Mouse (Mus musculus) CH12.LX (cell line): ENCODE results near the gene Txndc9. TPM values are rescaled to one million over a fixed set of nuclear protein-coding genes. Genes with fewer than 3 reads are reported as not detected.

Experiments
- DNase-seq: peaks from one replicate; pipeline ENCODE4 v3.0.0-alpha.2; 2013; ENCODE audit errors: extremely low read depth
- H3K27ac ChIP-seq: 2 replicates; pipeline ENCODE4 v1.5.1; 2012; ENCODE audit warnings: low read depth, mild to moderate bottlenecking, control low read depth, moderate library complexity; ENCODE audit not compliant: insufficient read depth
- H3K27me3 ChIP-seq: replicated peaks from 2 replicates; pipeline ENCODE3; 2012; ENCODE audit warnings: inconsistent platforms
- H3K36me3 ChIP-seq, 2 experiments: replicated peaks in 1 of 2; 2 replicates each; pipeline versions ENCODE3 to v1.6.1; 2012; ENCODE audit warnings: inconsistent platforms in 1 of 2, low read length in 1 of 2, mild to moderate bottlenecking in 1 of 2, mixed read lengths in 1 of 2, moderate library complexity in 1 of 2; ENCODE audit not compliant: control insufficient read depth in 1 of 2, insufficient read depth in 1 of 2
- H3K4me1 ChIP-seq, 2 experiments: 2 replicates each; pipeline ENCODE4 v1.6.1; 2012; ENCODE audit warnings: inconsistent platforms in 1 of 2, moderate library complexity in 1 of 2; ENCODE audit not compliant: insufficient read depth in 2 of 2, control insufficient read depth in 1 of 2
- H3K4me2 ChIP-seq: 2 replicates; pipeline ENCODE4 v1.6.1; 2012; ENCODE audit warnings: low read depth, mild to moderate bottlenecking, control low read depth; ENCODE audit not compliant: poor library complexity, insufficient read depth, severe bottlenecking
- H3K4me3 ChIP-seq, 3 experiments: fragments of 150-350 bp in 1 of 3; sonication (generic) in 1 of 3; replicated peaks in 1 of 3; 2 replicates each; pipeline versions ENCODE3 to v1.5.1; 2011 to 2012; ENCODE audit warnings: low read depth in 2 of 3, low read length in 2 of 3, mild to moderate bottlenecking in 2 of 3, moderate library complexity in 2 of 3, control low read depth in 1 of 3, improper control_type of control experiment in 1 of 3, inconsistent platforms in 1 of 3, mixed read lengths in 1 of 3; ENCODE audit not compliant: poor library complexity in 1 of 3
- H3K79me2 ChIP-seq: replicated peaks from 2 replicates; pipeline ENCODE4 v1.6.1; 2012; ENCODE audit warnings: mild to moderate bottlenecking, moderate library complexity; ENCODE audit not compliant: control insufficient read depth, poor library complexity, insufficient read depth, severe bottlenecking; ENCODE audit errors: extremely low read depth
- H3K9ac ChIP-seq: 2 replicates; pipeline ENCODE4 v1.6.1; 2012; ENCODE audit warnings: low read depth, mild to moderate bottlenecking, control low read depth, moderate library complexity; ENCODE audit not compliant: insufficient read depth
- H3K9me3 ChIP-seq: replicated peaks from 2 replicates; pipeline ENCODE3; 2012; ENCODE audit warnings: low read length, inconsistent platforms, mixed read lengths
- BHLHE40 ChIP-seq: IDR thresholded peaks from 2 replicates; pipeline ENCODE4 v1.6.1; 2011; ENCODE audit warnings: mild to moderate bottlenecking, low read depth, low read length, improper control_type of control experiment
- CHD1 ChIP-seq: IDR thresholded peaks from 2 replicates; pipeline ENCODE4 v1.6.1; 2012; ENCODE audit warnings: low read depth, low read length, improper control_type of control experiment, inconsistent platforms
- CHD2 ChIP-seq: IDR thresholded peaks from 2 replicates; pipeline ENCODE4 v1.6.1; 2011; ENCODE audit warnings: low read length, improper control_type of control experiment
- EP300 ChIP-seq: IDR thresholded peaks from 2 replicates; pipeline ENCODE4 v1.6.1; 2011; ENCODE audit warnings: low read length, improper control_type of control experiment
- GABPA ChIP-seq: IDR thresholded peaks from 2 replicates; pipeline ENCODE4 v1.6.1; 2012; ENCODE audit warnings: low read depth, low read length, improper control_type of control experiment, inconsistent platforms; ENCODE audit not compliant: insufficient replicate concordance
- MAFK ChIP-seq: IDR thresholded peaks from 2 replicates; pipeline ENCODE4 v1.6.1; 2011; ENCODE audit warnings: low read length, improper control_type of control experiment; ENCODE audit not compliant: insufficient replicate concordance
- MAX ChIP-seq: IDR thresholded peaks from 2 replicates; pipeline ENCODE4 v1.6.1; 2011; ENCODE audit warnings: low read length, improper control_type of control experiment
- MEF2A ChIP-seq: IDR thresholded peaks from 2 replicates; pipeline ENCODE4 v1.6.1; 2014; ENCODE audit warnings: low read depth, mild to moderate bottlenecking, inconsistent platforms, low read length, improper control_type of control experiment, borderline replicate concordance
- NELFE ChIP-seq: IDR thresholded peaks from 2 replicates; pipeline ENCODE4 v1.6.1; 2011; ENCODE audit warnings: low read depth, low read length, improper control_type of control experiment
- PAX5 ChIP-seq: IDR thresholded peaks from 2 replicates; pipeline ENCODE4 v1.6.1; 2012; ENCODE audit warnings: low read length, inconsistent platforms, mixed read lengths
- RCOR1 ChIP-seq: conservative IDR thresholded peaks from 2 replicates; pipeline ENCODE4 v1.6.1; 2012; ENCODE audit warnings: low read depth, mild to moderate bottlenecking, inconsistent platforms, low read length, improper control_type of control experiment
- SMC3 ChIP-seq: IDR thresholded peaks from 2 replicates; pipeline ENCODE4 v1.6.1; 2011; ENCODE audit warnings: low read depth, low read length, improper control_type of control experiment
- TBP ChIP-seq: conservative IDR thresholded peaks from 2 replicates; pipeline ENCODE4 v1.6.1; 2011; ENCODE audit warnings: low read depth, low read length, improper control_type of control experiment
- UBTF ChIP-seq: IDR thresholded peaks from 2 replicates; pipeline ENCODE4 v1.6.1; 2012; ENCODE audit warnings: low read depth, mild to moderate bottlenecking, inconsistent platforms, low read length, improper control_type of control experiment, moderate library complexity
- ZC3H11A ChIP-seq: IDR thresholded peaks from 2 replicates; pipeline ENCODE4 v1.6.1; 2012; ENCODE audit warnings: low read depth, mild to moderate bottlenecking, inconsistent platforms, low read length, improper control_type of control experiment
- ZKSCAN1 ChIP-seq: IDR thresholded peaks from 2 replicates; pipeline ENCODE4 v1.6.1; 2012; ENCODE audit warnings: low read depth, inconsistent platforms, low read length, improper control_type of control experiment, borderline replicate concordance
- dilution Hi-C: fragments of 300-500 bp; cut with MboI; formaldehyde crosslinking; loops from 2 replicates; pipeline ENCODE4 v1.14.3; 2020; ENCODE audit warnings: low sequenced_read_pairs; ENCODE audit not compliant: extremely low pct_unique_long_range_greater_than_20kb, extremely low pct_ligation_motif_present
- in situ Hi-C: fragments of 300-500 bp; cut with MboI; formaldehyde crosslinking; loops from 3 replicates; pipeline ENCODE4 v1.14.3; 2019; ENCODE audit warnings: low sequenced_read_pairs, low pct_ligation_motif_present, low pct_unique_long_range_greater_than_20kb, mixed read lengths
- polyA plus RNA-seq: library from polyadenylated mRNA; unstranded; fragments of >175 nt; gene quantifications from 2 replicates; pipeline ENCODE4 v1.2.1, GENCODE M21; 2012; ENCODE audit warnings: low read depth; ENCODE audit not compliant: insufficient read length
- total RNA-seq, 2 experiments: library from RNA; depleted of rRNA; stranded (reverse); fragments of 300-350 nt in 1 of 2; fragments of >200 nt in 1 of 2; gene quantifications; 2 replicates each; pipeline ENCODE4 v1.2.3; 2012 to 2014

Txndc9 gene
- total and polyA plus RNA-seq, 3 experiments, result 44.1 to 99.5 (median 82.1) TPM

DNA sequence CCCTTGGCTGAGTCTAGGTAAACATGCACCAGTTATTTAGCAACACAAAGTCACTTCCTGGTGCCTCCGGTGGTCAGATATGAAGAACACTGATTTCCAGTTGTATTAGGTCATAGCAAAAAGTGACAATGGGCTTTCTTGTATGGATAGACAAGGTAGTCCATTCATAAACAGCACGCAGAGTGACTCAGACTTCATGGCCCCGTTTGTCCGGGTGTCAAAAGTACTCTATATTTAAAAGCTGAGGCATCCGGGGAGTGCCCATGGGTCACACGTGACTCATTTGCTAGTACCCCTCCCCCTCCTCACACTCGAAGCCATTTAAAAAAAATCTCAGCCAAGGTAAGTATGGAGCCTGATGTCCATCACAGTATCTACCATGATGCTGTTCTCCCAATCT lies 42.9 kb downstream of the Txndc9 start:
- dilution Hi-C loops, result no loop called here
- Histone ChIP-seq H3K27me3 (peaks cover 3% of the 10 kb centered on the region), H3K9ac (no peak overlapping the region), H3K79me2 (no peaks in the 10 kb centered on the region), H3K4me1 (peaks cover 5 to 14% of the 10 kb centered on the region in 2 experiments; a peak in 3 of 4 replicates), H3K36me3 (no peaks in the 10 kb centered on the region), H3K27ac (no peak overlapping the region), H3K9me3 (peaks cover 2% of the 10 kb centered on the region), H3K4me2 (no peak overlapping the region), H3K4me3 (no peak overlapping the region)
- TF ChIP-seq MAX (no peak), UBTF (no peak), CHD2 (no peak), BHLHE40 (peak; percentile 39; the same call in 1 of the 2 replicates)
- DNase-seq, result no peak
- in situ Hi-C loops, result no loop called here

DNA sequence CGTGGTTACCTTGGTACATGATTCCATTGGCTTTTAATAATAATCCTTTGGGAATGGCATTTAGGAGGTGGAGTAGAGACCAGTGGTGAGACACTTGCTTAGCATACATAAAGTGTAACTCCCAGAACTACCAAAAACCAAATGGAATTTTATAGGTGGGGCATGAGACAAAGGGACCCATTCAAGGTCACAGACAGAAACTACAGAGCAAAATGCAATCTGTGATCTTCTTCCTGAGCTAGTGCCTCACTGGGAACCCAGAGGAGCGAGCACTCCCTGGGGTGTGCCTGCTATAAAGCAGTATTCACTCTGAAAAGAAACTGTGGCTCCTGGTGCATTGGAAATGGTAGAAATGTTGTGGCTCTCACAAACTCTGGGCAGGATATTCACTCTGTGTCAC lies 48.8 kb downstream of the Txndc9 start:
- in situ Hi-C loops, result no loop called here

More for the DNA sequence above, 48.8 kb downstream of the Txndc9 start:
- H3K4me1 ChIP-seq, result peaks cover 5 to 14% of the 10 kb centered on the region in 2 experiments; a peak in 3 of 4 replicates
- no peak overlapping the region for H3K4me3 ChIP-seq
- no peak overlapping the region for H3K9ac ChIP-seq
- no peak for DNase-seq
- dilution Hi-C loops, result no loop called here
- H3K27ac ChIP-seq, result no peak overlapping the region
- no peaks in the 10 kb centered on the region for H3K36me3 ChIP-seq
- H3K79me2 ChIP-seq, result no peaks in the 10 kb centered on the region
- H3K27me3 ChIP-seq, result peaks cover 2% of the 10 kb centered on the region
- TF ChIP-seq ZC3H11A (no peak), SMC3 (no peak), BHLHE40 (no peak), MAX (no peak), CHD2 (no peak), NELFE (no peak), TBP (no peak), MAFK (no peak), MEF2A (no peak), GABPA (no peak), RCOR1 (no peak), ZKSCAN1 (no peak), PAX5 (no peak), UBTF (no peak), CHD1 (no peak), EP300 (no peak)
- H3K9me3 ChIP-seq, result no peaks in the 10 kb centered on the region
- H3K4me2 ChIP-seq, result no peak overlapping the region

Other genes with a start within 250 kb of the Txndc9 start
- 0.29 and 0.47 TPM in 2 replicates for gene Tsga10, start 131.5 kb downstream of the Txndc9 start, total RNA-seq (2012; rRNA removed)
- 0.55 and 0.70 TPM in 2 replicates for gene Tsga10, start 131.5 kb downstream of the Txndc9 start, total RNA-seq (2014; rRNA removed)
- 0.57 and 0.75 TPM in 2 replicates for gene Tsga10, start 131.5 kb downstream of the Txndc9 start, polyA plus RNA-seq
- 7.9 and 8.6 TPM in 2 replicates for gene Lipt1, start 126.2 kb downstream of the Txndc9 start, total RNA-seq (2012; rRNA removed)
- 12.4 and 13.2 TPM in 2 replicates for gene Lipt1, start 126.2 kb downstream of the Txndc9 start, total RNA-seq (2014; rRNA removed)
- 7.5 and 8.1 TPM in 2 replicates for gene Lipt1, start 126.2 kb downstream of the Txndc9 start, polyA plus RNA-seq
- 13.3 and 15.9 TPM in 2 replicates for gene Mitd1, start 107.5 kb downstream of the Txndc9 start, total RNA-seq (2012; rRNA removed)
- 28.1 and 31.3 TPM in 2 replicates for gene Mitd1, start 107.5 kb downstream of the Txndc9 start, total RNA-seq (2014; rRNA removed)
- gene Mitd1, start 107.5 kb downstream of the Txndc9 start, polyA plus RNA-seq, result 19.9 and 20.1 TPM in 2 replicates
- gene Mrpl30, start 107.4 kb downstream of the Txndc9 start, total RNA-seq (2012; rRNA removed), result 107 and 134 TPM in 2 replicates
- gene Mrpl30, start 107.4 kb downstream of the Txndc9 start, total RNA-seq (2014; rRNA removed), result 242 and 267 TPM in 2 replicates
- 118 and 141 TPM in 2 replicates for gene Mrpl30, start 107.4 kb downstream of the Txndc9 start, polyA plus RNA-seq
- gene Lyg2, start 81.4 kb downstream of the Txndc9 start, total RNA-seq (2012; rRNA removed), result not detected in 2 replicates
- not detected in 2 replicates for gene Lyg2, start 81.4 kb downstream of the Txndc9 start, total RNA-seq (2014; rRNA removed)
- not detected in 2 replicates for gene Lyg2, start 81.4 kb downstream of the Txndc9 start, polyA plus RNA-seq
- gene Lyg1, start 40.1 kb downstream of the Txndc9 start, total RNA-seq (2012; rRNA removed), result not detected in 2 replicates
- not detected in 2 replicates for gene Lyg1, start 40.1 kb downstream of the Txndc9 start, total RNA-seq (2014; rRNA removed)
- not detected in 2 replicates for gene Lyg1, start 40.1 kb downstream of the Txndc9 start, polyA plus RNA-seq
- 20.1 and 22.2 TPM in 2 replicates for gene Eif5b, start 117 bp upstream of the Txndc9 start, total RNA-seq (2012; rRNA removed)
- 23.5 and 29.8 TPM in 2 replicates for gene Eif5b, start 117 bp upstream of the Txndc9 start, total RNA-seq (2014; rRNA removed)
- gene Eif5b, start 117 bp upstream of the Txndc9 start, polyA plus RNA-seq, result 99.5 and 101 TPM in 2 replicates
- 22.9 and 25.6 TPM in 2 replicates for gene Rev1, start 131.9 kb upstream of the Txndc9 start, total RNA-seq (2012; rRNA removed)
- gene Rev1, start 131.9 kb upstream of the Txndc9 start, total RNA-seq (2014; rRNA removed), result 25.7 and 27.1 TPM in 2 replicates
- gene Rev1, start 131.9 kb upstream of the Txndc9 start, polyA plus RNA-seq, result 22.7 and 23.4 TPM in 2 replicates